Mouse (Mus musculus) left cerebral cortex, postnatal 14 days (tissue): ENCODE measurements around the gene Sik2. TPM values are rescaled to one million over a fixed set of nuclear protein-coding genes. Genes with fewer than 3 reads are reported as not detected.

Experiments
- DNase-seq, 2 experiments: peaks; one replicate each; pipeline ENCODE4 v3.0.0; 2021 to 2022; ENCODE audit warnings: low spot score in 2 of 2, mixed read lengths in 1 of 2
- intact Hi-C: fragments of 180-260 bp; cut with DNase I; formaldehyde crosslinking; loops from one replicate; pipeline ENCODE4 v1.15.1; 2025
- total RNA-seq, 2 experiments: library from RNA; stranded (reverse); gene quantifications; 2 replicates each; pipeline ENCODE4 v1.2.3; 2021

Gene Sik2
- total RNA-seq, 2 experiments from 2014 or later: 49.0 to 54.6 TPM

GRCm38 (mm10) chr9:50882183-50882582 lies 126.7 kb downstream of the Sik2 start:
- intact Hi-C loops: no loop called here
- no peak for DNase-seq

GRCm38 (mm10) chr9:50877431-50877830 lies 131.4 kb downstream of the Sik2 start:
- DNase-seq: no peak
- intact Hi-C loops: no loop called here

- no peak for DNase-seq
- intact Hi-C loops: no loop called here
These were observed 132.6 kb downstream of the Sik2 start for GRCm38 (mm10) chr9:50876287-50876686.

GRCm38 (mm10) chr9:50875470-50875869 lies 133.4 kb downstream of the Sik2 start:
- intact Hi-C loops: no loop called here
- DNase-seq: no peak

GRCm38 (mm10) chr9:50874031-50874430 lies 134.8 kb downstream of the Sik2 start:
- intact Hi-C loops: no loop called here
- no peak for DNase-seq

- intact Hi-C loops: no loop called here
- no peak for DNase-seq
These were observed 135.7 kb downstream of the Sik2 start for GRCm38 (mm10) chr9:50873210-50873609.

GRCm38 (mm10) chr9:50868182-50868581 lies 140.7 kb downstream of the Sik2 start:
- intact Hi-C loops: no loop called here
- no peak for DNase-seq

GRCm38 (mm10) chr9:50867015-50867414 lies 141.9 kb downstream of the Sik2 start:
- intact Hi-C loops: no loop called here
- DNase-seq: no peak

GRCm38 (mm10) chr9:50865803-50866202 lies 143.1 kb downstream of the Sik2 start:
- intact Hi-C loops: no loop called here
- DNase-seq: no peak

- DNase-seq: no peak
- intact Hi-C loops: no loop called here
These were observed 144.0 kb downstream of the Sik2 start for GRCm38 (mm10) chr9:50864877-50865276.

- no peak for DNase-seq
- intact Hi-C loops: no loop called here
These were observed 145.0 kb downstream of the Sik2 start for GRCm38 (mm10) chr9:50863824-50864223.

- intact Hi-C loops: no loop called here
- no peak for DNase-seq
These were observed 147.6 kb downstream of the Sik2 start for GRCm38 (mm10) chr9:50861119-50861839.

GRCm38 (mm10) chr9:50858681-50859080 lies 150.2 kb downstream of the Sik2 start:
- DNase-seq: no peak
- intact Hi-C loops: no loop called here

- intact Hi-C loops: no loop called here
- DNase-seq: no peak
These were observed 151.7 kb downstream of the Sik2 start for GRCm38 (mm10) chr9:50857082-50857641.

- intact Hi-C loops: no loop called here
These were observed 152.4 kb downstream of the Sik2 start for GRCm38 (mm10) chr9:50856341-50857081.

GRCm38 (mm10) chr9:50855780-50856179 lies 153.1 kb downstream of the Sik2 start:
- DNase-seq: no peak
- intact Hi-C loops: no loop called here

More at GRCm38 (mm10) chr9:50856341-50857081, 152.4 kb downstream of the Sik2 start:
- peak; percentile 85 to 91 for DNase-seq

GRCm38 (mm10) chr9:50855133-50855766 lies 153.6 kb downstream of the Sik2 start:
- intact Hi-C loops: no loop called here
- DNase-seq: no peak

GRCm38 (mm10) chr9:50854376-50854775 lies 154.5 kb downstream of the Sik2 start:
- intact Hi-C loops: loop anchor here (5.0 kb wide), 1 partner anchor 298 kb away; no protein-coding TSS in a partner anchor
- DNase-seq: no peak

- no peak for DNase-seq
- intact Hi-C loops: loop anchor here (5.0 kb wide), 1 partner anchor 300 kb away; no protein-coding TSS in a partner anchor
These were observed 156.1 kb downstream of the Sik2 start for GRCm38 (mm10) chr9:50852634-50853349.
